In genomic region chr7:27837896-27838295, GRCm38 (mm10) we compare ENCODE assay signal across 8 mouse cellular contexts. TPM values are rescaled to one million over a fixed set of nuclear protein-coding genes. Genes with fewer than 3 reads are reported as not detected.
DNase-seq lines count a peak whose midpoint lies in the region; ATAC-seq lines count a peak whose summit lies in the region.

No protein-coding gene starts in this region.

- H3K4me3 ChIP-seq in kidney, embryonic 16.5 days (ENCODE audit: low read length) = peak overlapping the region; percentile 58
- H3K4me3 ChIP-seq in heart, embryonic 16.5 days (ENCODE audit: low read length) = peak overlapping the region; percentile 63
- peak overlapping the region; percentile 59 for H3K4me3 ChIP-seq in macrophage (ENCODE audit: inconsistent target)

- no peaks in the 10 kb centered on the region for H3K36me3 ChIP-seq in kidney, embryonic 16.5 days (ENCODE audit: insufficient read depth, low read length)
- H3K36me3 ChIP-seq in heart, embryonic 16.5 days (ENCODE audit: control insufficient read depth, insufficient read depth) = no peaks in the 10 kb centered on the region
- no peaks in the 10 kb centered on the region for H3K36me3 ChIP-seq in macrophage (ENCODE audit: inconsistent target)

- H3K79me2 ChIP-seq in macrophage (ENCODE audit: inconsistent target) = peaks cover 20% of the 10 kb centered on the region

- ATAC-seq in kidney, embryonic 16.5 days (ENCODE audit: low FRiP score, low TSS enrichment) = 0 out of 2 replicates have a peak, but pooled peaks have one; percentile 43
- no peak; the same call in 1 of the 2 replicates for ATAC-seq in heart, embryonic 16.5 days (replicated peaks; ENCODE audit: extremely low read depth, insufficient read depth, low FRiP score)

- H3K27ac ChIP-seq in kidney, embryonic 16.5 days (ENCODE audit: low read length) = peak overlapping the region; percentile 75
- H3K27ac ChIP-seq in heart, embryonic 16.5 days (ENCODE audit: low read length) = peak overlapping the region; percentile 78
- H3K27ac ChIP-seq in macrophage = peak overlapping the region; percentile 52

- H3K4me2 ChIP-seq in kidney, embryonic 16.5 days (replicated peaks; ENCODE audit: low read depth, low read length) = peak overlapping the region; percentile 56
- H3K4me2 ChIP-seq in heart, embryonic 16.5 days (ENCODE audit: low read depth, low read length) = peak overlapping the region; percentile 77

- whole genome bisulfite sequencing in kidney, embryonic 16.5 days = 24% methylated on average over 6 of the region's 6 CpGs
- 31% methylated on average over 6 of the region's 6 CpGs for WGBS in heart, embryonic 16.5 days
- WGBS in macrophage (ENCODE audit: missing documents) = 45% methylated on average over 6 of the region's 6 CpGs

- no peaks in the 10 kb centered on the region for H3K9me3 ChIP-seq in kidney, embryonic 16.5 days (ENCODE audit: low read length)
- H3K9me3 ChIP-seq in heart, embryonic 16.5 days (replicated peaks; ENCODE audit: control insufficient read depth, low read length) = no peaks in the 10 kb centered on the region

- 0 out of 2 replicates have a peak, but pooled peaks cover 3% of the 10 kb centered on the region for H3K4me1 ChIP-seq in kidney, embryonic 16.5 days (ENCODE audit: insufficient read depth, low read length)
- H3K4me1 ChIP-seq in heart, embryonic 16.5 days (ENCODE audit: control insufficient read depth, insufficient read depth, low read length) = peaks cover 4% of the 10 kb centered on the region; the same call in 1 of the 2 replicates

- H3K9ac ChIP-seq in kidney, embryonic 16.5 days (replicated peaks; ENCODE audit: low read length) = peak overlapping the region; percentile 65
- peak overlapping the region; percentile 80 for H3K9ac ChIP-seq in heart, embryonic 16.5 days (ENCODE audit: low read length)

- no peaks in the 10 kb centered on the region for H3K27me3 ChIP-seq in kidney, embryonic 16.5 days (ENCODE audit: insufficient read depth, low read length)
- H3K27me3 ChIP-seq in heart, embryonic 16.5 days (ENCODE audit: control insufficient read depth, insufficient read depth, low read length) = no peaks in the 10 kb centered on the region

- DNase-seq in kidney, adult 9 months = no peak
- peak; percentile 31 for DNase-seq in R1 (ENCODE audit: low read depth, low spot score)
- DNase-seq in gastrocnemius, postnatal 10 days = no peak
- DNase-seq in cerebellum, adult 11-12 months = no peak
- DNase-seq in left cerebral cortex, adult 9 months (ENCODE audit: low spot score in 2 of 2) = no peak

RNA-seq across cellular contexts. Expression of gene Zfp59, which starts 0.5 kb away (rescaled TPM):
- 9.1 and 9.6 TPM in 2 replicates for polyA plus RNA-seq in kidney, embryonic 16.5 days (2015; fragmentation: Nextera tagmentation; extraction: Ambion mirVana)
- polyA plus RNA-seq in heart, embryonic 16.5 days (2015; fragmentation: Nextera tagmentation; extraction: Ambion mirVana) = 5.4 and 5.7 TPM in 2 replicates
- 10 to 100 TPM in 9 of 26 experiments, 1 to 10 TPM in 17; 2.1 to 19.6 (median 8.4) TPM for total RNA-seq in macrophage (2018; cell fraction: chromatin; rRNA removed)
- 1 to 10 TPM; 1.2 to 4.9 (median 3.4) TPM for total RNA-seq in macrophage (2018; cell fraction: cytosol; rRNA removed)
- total RNA-seq in macrophage (2018; cell fraction: nucleus; rRNA removed) = 10 to 100 TPM in 2 of 26 experiments, 1 to 10 TPM in 24; 2.0 to 11.2 (median 6.0) TPM
- 3.4 to 4.3 TPM (median 3.6 TPM) in 3 replicates for polyA plus RNA-seq in macrophage (2018)
- total RNA-seq in gastrocnemius, postnatal 10 days (2021) = 1 to 10 TPM; 2.3 to 2.5 TPM

RNA-seq across cellular contexts. Expression of gene Zfp607a, which starts 19.4 kb away (rescaled TPM):
- 3.9 and 4.7 TPM in 2 replicates for polyA plus RNA-seq in kidney, embryonic 16.5 days (2015; fragmentation: Nextera tagmentation; extraction: Ambion mirVana)
- polyA plus RNA-seq in heart, embryonic 16.5 days (2015; fragmentation: Nextera tagmentation; extraction: Ambion mirVana) = 4.2 and 4.3 TPM in 2 replicates
- 10 to 100 TPM; 46.2 to 97.1 (median 73.7) TPM for total RNA-seq in macrophage (2018; cell fraction: chromatin; rRNA removed)
- total RNA-seq in macrophage (2018; cell fraction: cytosol; rRNA removed) = 10 to 100 TPM in 1 of 26 experiments, 1 to 10 TPM in 25; 3.7 to 10.1 (median 5.9) TPM
- total RNA-seq in macrophage (2018; cell fraction: nucleus; rRNA removed) = 10 to 100 TPM; 25.8 to 81.2 (median 51.6) TPM
- polyA plus RNA-seq in macrophage (2018) = 3.2 to 3.5 TPM (median 3.3 TPM) in 3 replicates
- 1 to 10 TPM; 2.5 to 3.3 TPM for total RNA-seq in gastrocnemius, postnatal 10 days (2021)

RNA-seq across cellular contexts. Expression of gene Zfp626, which starts 30.9 kb away (rescaled TPM):
- 1.8 and 2.5 TPM in 2 replicates for polyA plus RNA-seq in kidney, embryonic 16.5 days (2015; fragmentation: Nextera tagmentation; extraction: Ambion mirVana)
- polyA plus RNA-seq in heart, embryonic 16.5 days (2015; fragmentation: Nextera tagmentation; extraction: Ambion mirVana) = 1.2 and 1.4 TPM in 2 replicates
- total RNA-seq in macrophage (2018; cell fraction: chromatin; rRNA removed) = 10 to 100 TPM in 24 of 26 experiments, 1 to 10 TPM in 2; 9.5 to 42.3 (median 21.4) TPM
- 1 to 10 TPM; 2.4 to 8.4 (median 5.9) TPM for total RNA-seq in macrophage (2018; cell fraction: cytosol; rRNA removed)
- total RNA-seq in macrophage (2018; cell fraction: nucleus; rRNA removed) = 10 to 100 TPM in 22 of 26 experiments, 1 to 10 TPM in 4; 6.1 to 28.1 (median 15.9) TPM
- polyA plus RNA-seq in macrophage (2018) = 4.1 to 5.9 TPM (median 4.8 TPM) in 3 replicates
- total RNA-seq in gastrocnemius, postnatal 10 days (2021) = 1 to 10 TPM; 5.1 to 5.2 TPM
